Mouse (Mus musculus) WW6 (cell line): Measurements from ENCODE around the gene C87436.
A peak's percentile ranks its signal among the peaks of the same experiment; 100 is the strongest.

ENCODE experiments used
- DNase-seq: peaks from one replicate; pipeline ENCODE4 v3.0.0-alpha.2; 2013; ENCODE audit warnings: low read depth, low spot score

C87436 gene

GRCm38 (mm10) chr6:86438272-86439118 is at the start of gene C87436:
Gene C87436, plus strand, starts transcription at chr6:86438374.
- DNase-seq, result peak; percentile 87

- DNase-seq, result no peak
Measured at GRCm38 (mm10) chr6:86388461-86388860, 49.7 kb upstream of the C87436 start.

GRCm38 (mm10) chr6:86391326-86391725 is 46.8 kb upstream of the C87436 start:
- DNase-seq, result no peak

- DNase-seq, result no peak
Measured at GRCm38 (mm10) chr6:86393187-86393586, 45.0 kb upstream of the C87436 start.

GRCm38 (mm10) chr6:86394078-86394720 is 44.0 kb upstream of the C87436 start:
- no peak for DNase-seq

- no peak for DNase-seq
Measured at GRCm38 (mm10) chr6:86395021-86395420, 43.2 kb upstream of the C87436 start.

- no peak for DNase-seq
Measured at GRCm38 (mm10) chr6:86395969-86396368, 42.2 kb upstream of the C87436 start.

GRCm38 (mm10) chr6:86396581-86397256 is 41.5 kb upstream of the C87436 start, which contains the start of gene Pcyox1:
Gene Pcyox1, minus strand, starts transcription at chr6:86397154.
- peak; percentile 61 for DNase-seq

GRCm38 (mm10) chr6:86397257-86397980 is 40.8 kb upstream of the C87436 start:
- no peak for DNase-seq

GRCm38 (mm10) chr6:86398986-86399385 is 39.2 kb upstream of the C87436 start:
- no peak for DNase-seq

- DNase-seq, result no peak
Measured at GRCm38 (mm10) chr6:86399995-86400394, 38.2 kb upstream of the C87436 start.

- DNase-seq, result no peak
Measured at GRCm38 (mm10) chr6:86400972-86401371, 37.2 kb upstream of the C87436 start.

GRCm38 (mm10) chr6:86402681-86403607 is 35.2 kb upstream of the C87436 start:
- DNase-seq, result no peak

GRCm38 (mm10) chr6:86403728-86404099 is 34.5 kb upstream of the C87436 start:
- no peak for DNase-seq

- peak; percentile 94 for DNase-seq
Measured at GRCm38 (mm10) chr6:86404100-86404861, 33.9 kb upstream of the C87436 start, which contains the start of gene Tia1. Gene Tia1, plus strand, starts transcription at chr6:86404219.

- no peak for DNase-seq
Measured at GRCm38 (mm10) chr6:86404996-86405395, 33.2 kb upstream of the C87436 start.

GRCm38 (mm10) chr6:86406306-86406705 is 31.9 kb upstream of the C87436 start:
- DNase-seq, result no peak

- no peak for DNase-seq
Measured at GRCm38 (mm10) chr6:86418711-86419110, 19.5 kb upstream of the C87436 start.

GRCm38 (mm10) chr6:86419239-86419638 is 18.9 kb upstream of the C87436 start:
- DNase-seq, result no peak

- DNase-seq, result peak; percentile 52
Measured at GRCm38 (mm10) chr6:86420491-86420890, 17.7 kb upstream of the C87436 start.
